Mouse (Mus musculus): ENCODE measurements around the gene Spag8. TPM values are rescaled to one million over a fixed set of nuclear protein-coding genes. Genes with fewer than 3 reads are reported as not detected.

Spag8 gene
- polyA plus RNA-seq, 1 experiment = 0.04 TPM

- no peaks in the 10 kb centered on the region for H3K79me2 ChIP-seq (ENCODE audit: control insufficient read depth, insufficient read depth)
- H3K36me3 ChIP-seq (ENCODE audit: control insufficient read depth, insufficient read depth) = no peaks in the 10 kb centered on the region
- H3K4me3 ChIP-seq (ENCODE audit: insufficient read depth, poor library complexity, severe bottlenecking) = no peak overlapping the region
- H3ac ChIP-seq (ENCODE audit: control insufficient read depth, insufficient read length, low read depth) = no peak overlapping the region
- no peaks in the 10 kb centered on the region for H3K79me3 ChIP-seq (ENCODE audit: low read depth)
- TF ChIP-seq MYOG (IDR thresholded peaks at IDR 0.05; ENCODE audit: control insufficient read depth, extremely low read depth, insufficient read length) (no peak), MAX (IDR thresholded peaks at IDR 0.05) (peak; percentile 76), USF1 (IDR thresholded peaks at IDR 0.05; ENCODE audit: low read depth) (peak; percentile 91), CTCF (IDR thresholded peaks at IDR 0.05; ENCODE audit: control insufficient read depth, insufficient read depth, insufficient read length) (no peak), MYOD1 (IDR thresholded peaks at IDR 0.05; ENCODE audit: control insufficient read depth, insufficient read length, low read depth) (peak; percentile 12), CEBPB (IDR thresholded peaks at IDR 0.05; ENCODE audit: low read depth) (no peak), FOSL1 (IDR thresholded peaks at IDR 0.05; ENCODE audit: insufficient read depth, low read length, poor library complexity, severe bottlenecking) (peak; percentile 16)
- H3K27me3 ChIP-seq (ENCODE audit: control insufficient read depth, insufficient read depth, insufficient read length) = peaks cover 20% of the 10 kb centered on the region
Observed at GRCm38 (mm10) chr4:43693806-43694241, 40.4 kb upstream of the Spag8 start.

GRCm38 (mm10) chr4:43691026-43691425 lies 37.6 kb upstream of the Spag8 start:
- Histone ChIP-seq H3K27me3 (ENCODE audit: control insufficient read depth, insufficient read depth, insufficient read length) (peaks cover 44% of the 10 kb centered on the region), H3K4me3 (ENCODE audit: insufficient read depth, poor library complexity, severe bottlenecking) (no peak overlapping the region), H3K36me3 (ENCODE audit: control insufficient read depth, insufficient read depth) (no peaks in the 10 kb centered on the region), H3K79me2 (ENCODE audit: control insufficient read depth, insufficient read depth) (no peaks in the 10 kb centered on the region), H3ac (ENCODE audit: control insufficient read depth, insufficient read length, low read depth) (no peak overlapping the region), H3K79me3 (ENCODE audit: low read depth) (no peaks in the 10 kb centered on the region)
- TF ChIP-seq MYOG (IDR thresholded peaks at IDR 0.05; ENCODE audit: control insufficient read depth, extremely low read depth, insufficient read length) = no peak
- TF ChIP-seq MAX (IDR thresholded peaks at IDR 0.05) = no peak
- no peak for TF ChIP-seq MYOD1 (IDR thresholded peaks at IDR 0.05; ENCODE audit: control insufficient read depth, insufficient read length, low read depth)
- no peak for TF ChIP-seq USF1 (IDR thresholded peaks at IDR 0.05; ENCODE audit: low read depth)
- TF ChIP-seq CEBPB (IDR thresholded peaks at IDR 0.05; ENCODE audit: low read depth) = no peak
- no peak for TF ChIP-seq FOSL1 (IDR thresholded peaks at IDR 0.05; ENCODE audit: insufficient read depth, low read length, poor library complexity, severe bottlenecking)
- TF ChIP-seq CTCF (IDR thresholded peaks at IDR 0.05; ENCODE audit: control insufficient read depth, insufficient read depth, insufficient read length) = no peak

- Histone ChIP-seq H3K27me3 (ENCODE audit: control insufficient read depth, insufficient read depth, insufficient read length) (peaks cover 54% of the 10 kb centered on the region), H3K79me3 (ENCODE audit: low read depth) (no peaks in the 10 kb centered on the region), H3K36me3 (ENCODE audit: control insufficient read depth, insufficient read depth) (no peaks in the 10 kb centered on the region), H3K79me2 (ENCODE audit: control insufficient read depth, insufficient read depth) (no peaks in the 10 kb centered on the region), H3K4me3 (ENCODE audit: insufficient read depth, poor library complexity, severe bottlenecking) (no peak overlapping the region), H3ac (ENCODE audit: control insufficient read depth, insufficient read length, low read depth) (no peak overlapping the region)
- TF ChIP-seq MAX (IDR thresholded peaks at IDR 0.05) = no peak
- no peak for TF ChIP-seq CEBPB (IDR thresholded peaks at IDR 0.05; ENCODE audit: low read depth)
- TF ChIP-seq MYOG (IDR thresholded peaks at IDR 0.05; ENCODE audit: control insufficient read depth, extremely low read depth, insufficient read length) = no peak
- TF ChIP-seq MYOD1 (IDR thresholded peaks at IDR 0.05; ENCODE audit: control insufficient read depth, insufficient read length, low read depth) = no peak
- no peak for TF ChIP-seq FOSL1 (IDR thresholded peaks at IDR 0.05; ENCODE audit: insufficient read depth, low read length, poor library complexity, severe bottlenecking)
- no peak for TF ChIP-seq CTCF (IDR thresholded peaks at IDR 0.05; ENCODE audit: control insufficient read depth, insufficient read depth, insufficient read length)
- no peak for TF ChIP-seq USF1 (IDR thresholded peaks at IDR 0.05; ENCODE audit: low read depth)
Observed at GRCm38 (mm10) chr4:43690021-43690420, 36.6 kb upstream of the Spag8 start.

- Histone ChIP-seq H3ac (ENCODE audit: control insufficient read depth, insufficient read length, low read depth) (no peak overlapping the region), H3K79me3 (ENCODE audit: low read depth) (no peaks in the 10 kb centered on the region), H3K27me3 (ENCODE audit: control insufficient read depth, insufficient read depth, insufficient read length) (peaks cover 45% of the 10 kb centered on the region), H3K4me3 (ENCODE audit: insufficient read depth, poor library complexity, severe bottlenecking) (no peak overlapping the region), H3K36me3 (ENCODE audit: control insufficient read depth, insufficient read depth) (no peaks in the 10 kb centered on the region), H3K79me2 (ENCODE audit: control insufficient read depth, insufficient read depth) (no peaks in the 10 kb centered on the region)
- TF ChIP-seq MAX (IDR thresholded peaks at IDR 0.05) (no peak), MYOD1 (IDR thresholded peaks at IDR 0.05; ENCODE audit: control insufficient read depth, insufficient read length, low read depth) (peak; percentile 7)
Observed at GRCm38 (mm10) chr4:43679416-43680043, 26.1 kb upstream of the Spag8 start.

GRCm38 (mm10) chr4:43678541-43678940 lies 25.1 kb upstream of the Spag8 start:
- no peak for TF ChIP-seq CEBPB (IDR thresholded peaks at IDR 0.05; ENCODE audit: low read depth)
- TF ChIP-seq FOSL1 (IDR thresholded peaks at IDR 0.05; ENCODE audit: insufficient read depth, low read length, poor library complexity, severe bottlenecking) = no peak
- TF ChIP-seq MYOG (IDR thresholded peaks at IDR 0.05; ENCODE audit: control insufficient read depth, extremely low read depth, insufficient read length) = no peak
- TF ChIP-seq MAX (IDR thresholded peaks at IDR 0.05) = no peak
- no peak for TF ChIP-seq USF1 (IDR thresholded peaks at IDR 0.05; ENCODE audit: low read depth)
- TF ChIP-seq MYOD1 (IDR thresholded peaks at IDR 0.05; ENCODE audit: control insufficient read depth, insufficient read length, low read depth) = no peak
- TF ChIP-seq CTCF (IDR thresholded peaks at IDR 0.05; ENCODE audit: control insufficient read depth, insufficient read depth, insufficient read length) = no peak
- no peaks in the 10 kb centered on the region for H3K36me3 ChIP-seq (ENCODE audit: control insufficient read depth, insufficient read depth)

GRCm38 (mm10) chr4:43675608-43676007 lies 22.2 kb upstream of the Spag8 start:
- peaks cover 26% of the 10 kb centered on the region for H3K27me3 ChIP-seq (ENCODE audit: control insufficient read depth, insufficient read depth, insufficient read length)
- TF ChIP-seq USF1 (IDR thresholded peaks at IDR 0.05; ENCODE audit: low read depth) (no peak), MYOG (IDR thresholded peaks at IDR 0.05; ENCODE audit: control insufficient read depth, extremely low read depth, insufficient read length) (no peak), MYOD1 (IDR thresholded peaks at IDR 0.05; ENCODE audit: control insufficient read depth, insufficient read length, low read depth) (no peak), FOSL1 (IDR thresholded peaks at IDR 0.05; ENCODE audit: insufficient read depth, low read length, poor library complexity, severe bottlenecking) (no peak), CEBPB (IDR thresholded peaks at IDR 0.05; ENCODE audit: low read depth) (no peak), CTCF (IDR thresholded peaks at IDR 0.05; ENCODE audit: control insufficient read depth, insufficient read depth, insufficient read length) (no peak), MAX (IDR thresholded peaks at IDR 0.05) (no peak)
- no peaks in the 10 kb centered on the region for H3K79me3 ChIP-seq (ENCODE audit: low read depth)
- no peak overlapping the region for H3K4me3 ChIP-seq (ENCODE audit: insufficient read depth, poor library complexity, severe bottlenecking)
- H3K36me3 ChIP-seq (ENCODE audit: control insufficient read depth, insufficient read depth) = no peaks in the 10 kb centered on the region
- H3ac ChIP-seq (ENCODE audit: control insufficient read depth, insufficient read length, low read depth) = no peak overlapping the region
- H3K79me2 ChIP-seq (ENCODE audit: control insufficient read depth, insufficient read depth) = no peaks in the 10 kb centered on the region

More at GRCm38 (mm10) chr4:43678541-43678940, 25.1 kb upstream of the Spag8 start:
- Histone ChIP-seq H3K4me3 (ENCODE audit: insufficient read depth, poor library complexity, severe bottlenecking) (no peak overlapping the region), H3K79me3 (ENCODE audit: low read depth) (no peaks in the 10 kb centered on the region), H3K27me3 (ENCODE audit: control insufficient read depth, insufficient read depth, insufficient read length) (peaks cover 39% of the 10 kb centered on the region), H3ac (ENCODE audit: control insufficient read depth, insufficient read length, low read depth) (no peak overlapping the region), H3K79me2 (ENCODE audit: control insufficient read depth, insufficient read depth) (no peaks in the 10 kb centered on the region)

Measured in C2C12 (cell line).